Mouse (Mus musculus) small intestine, adult 2 months (tissue): ENCODE data around the gene 2010109A12Rik.

Experiments
- CTCF ChIP-seq: fragments of 200-500 bp; IDR thresholded peaks from 2 replicates; pipeline ENCODE4 v1.5.1; 2012; ENCODE audit warnings: low read depth, mild to moderate bottlenecking, control low read depth, inconsistent platforms, low read length, moderate library complexity, mixed read lengths; ENCODE audit not compliant: insufficient replicate concordance, insufficient read length; ENCODE audit errors: extremely low read depth
- POLR2A ChIP-seq: fragments of 200-500 bp; IDR thresholded peaks from 2 replicates; pipeline ENCODE4 v1.6.1; 2012; ENCODE audit warnings: low read depth, mild to moderate bottlenecking, control low read depth, inconsistent platforms, low read length, moderate library complexity

DNA sequence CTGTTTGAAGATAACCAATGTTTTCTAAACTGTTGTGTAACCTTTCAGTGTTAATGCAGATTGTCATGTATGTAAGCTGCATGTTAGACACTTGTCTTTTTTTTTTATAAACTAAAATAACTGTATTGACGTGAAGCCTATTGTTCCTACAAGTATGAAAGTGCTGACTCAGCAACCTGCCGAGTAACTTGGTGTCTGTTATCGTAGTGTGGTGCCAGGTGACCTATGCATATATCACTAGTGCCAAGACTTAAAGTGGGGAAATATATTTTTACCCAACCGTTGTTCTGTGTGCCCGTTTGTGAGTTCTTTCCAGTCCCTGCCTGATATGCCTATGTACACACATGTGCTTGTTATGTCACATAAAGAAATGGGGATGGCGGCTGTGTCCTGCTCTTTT is 31.6 kb upstream of the 2010109A12Rik start:
- no peak for TF ChIP-seq CTCF
- no peak for TF ChIP-seq POLR2A
